Mouse (Mus musculus) layer of hippocampus, adult 11-12 months (tissue): Measurements from ENCODE around the gene Sema7a.

Experiments
- DNase-seq: peaks from one replicate; pipeline ENCODE4 v3.0.0; 2022; ENCODE audit warnings: low spot score

Sema7a gene

GRCm38 (mm10) chr9:57939431-57940348, at the start of gene Sema7a:
Sema7a (plus strand) TSS chr9:57940112.
- peak; percentile 79 for DNase-seq

GRCm38 (mm10) chr9:57900478-57900877, 39.4 kb upstream of the Sema7a start:
- DNase-seq, result no peak

DNA sequence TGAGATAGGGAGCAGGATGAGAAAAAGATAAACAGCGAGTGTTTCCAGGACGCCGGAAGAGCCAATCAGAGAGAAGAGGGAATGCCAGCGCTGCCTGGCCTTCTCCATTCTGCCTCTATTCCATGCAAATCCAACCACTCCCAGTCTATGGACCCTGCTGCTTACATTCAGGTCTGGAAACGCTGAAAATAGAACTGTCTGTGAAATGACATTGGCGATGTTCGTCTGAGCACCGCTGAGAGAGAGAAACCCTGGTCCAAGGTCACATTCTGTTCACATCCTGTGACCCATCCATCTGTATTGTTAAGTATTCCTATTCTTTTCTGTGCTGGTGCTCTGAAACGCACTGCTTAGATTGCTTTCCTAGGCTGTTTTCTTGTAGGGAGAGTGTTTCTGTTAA, 38.7 kb upstream of the Sema7a start:
- peak; percentile 26 for DNase-seq

DNA sequence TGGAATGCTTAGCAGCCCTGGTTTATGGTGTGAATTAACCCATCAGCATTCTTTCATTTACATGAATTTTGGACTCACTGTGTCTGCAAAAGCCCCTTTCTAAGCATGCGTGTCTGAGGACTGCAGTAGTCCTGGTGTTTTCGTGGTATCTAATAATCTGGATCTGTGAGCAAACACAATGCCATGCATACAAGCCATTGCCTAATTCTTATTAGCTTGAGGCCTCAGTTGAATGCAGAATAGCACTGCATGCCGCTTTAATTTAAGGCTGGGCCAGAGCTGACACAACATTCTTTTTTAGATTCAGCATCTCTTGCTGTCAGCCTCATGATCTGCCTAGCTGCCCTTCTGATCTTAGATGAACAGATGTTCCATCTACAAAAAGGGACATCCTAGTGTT, 38.3 kb upstream of the Sema7a start:
- DNase-seq, result no peak

DNA sequence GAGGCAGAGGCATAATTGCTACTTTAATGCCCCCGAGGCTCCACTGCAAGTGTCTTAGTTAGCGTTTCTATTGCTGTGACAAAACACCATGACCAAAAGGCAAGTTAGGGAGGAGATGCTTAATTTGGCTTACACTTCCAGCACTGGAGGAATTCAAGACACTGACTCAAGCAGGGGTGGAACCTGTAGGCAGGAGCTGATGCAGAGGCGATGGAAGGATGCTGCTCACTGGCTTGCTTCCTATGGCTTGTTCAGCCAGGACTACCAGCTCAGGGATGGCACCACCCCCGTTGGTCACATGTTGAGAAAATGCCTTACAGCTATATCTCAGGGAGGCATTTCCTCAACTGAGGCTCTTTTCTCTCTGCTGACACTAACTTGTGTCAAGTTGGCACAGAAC, 37.8 kb upstream of the Sema7a start:
- no peak for DNase-seq

- no peak for DNase-seq
Measured at GRCm38 (mm10) chr9:57903589-57904249, 36.2 kb upstream of the Sema7a start.

DNA sequence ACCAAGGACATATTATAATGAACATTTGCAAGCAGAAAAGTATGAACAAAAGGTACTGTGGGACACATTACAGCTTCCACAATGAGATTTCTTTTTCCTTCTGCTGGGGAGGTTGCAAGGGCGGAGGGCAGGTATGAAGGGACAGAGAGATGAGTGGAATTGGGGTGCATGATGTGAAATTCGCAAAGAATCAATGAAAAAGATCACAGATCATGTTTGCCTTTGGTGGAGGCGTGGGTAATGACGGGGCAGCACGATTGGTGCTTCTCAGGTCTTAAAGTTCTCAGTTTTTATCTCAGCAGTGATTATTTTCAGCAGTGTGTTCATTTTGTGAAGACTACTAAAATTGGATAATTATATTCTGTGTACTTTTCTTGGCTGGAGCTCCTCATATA, 35.7 kb upstream of the Sema7a start:
- DNase-seq, result no peak

DNA sequence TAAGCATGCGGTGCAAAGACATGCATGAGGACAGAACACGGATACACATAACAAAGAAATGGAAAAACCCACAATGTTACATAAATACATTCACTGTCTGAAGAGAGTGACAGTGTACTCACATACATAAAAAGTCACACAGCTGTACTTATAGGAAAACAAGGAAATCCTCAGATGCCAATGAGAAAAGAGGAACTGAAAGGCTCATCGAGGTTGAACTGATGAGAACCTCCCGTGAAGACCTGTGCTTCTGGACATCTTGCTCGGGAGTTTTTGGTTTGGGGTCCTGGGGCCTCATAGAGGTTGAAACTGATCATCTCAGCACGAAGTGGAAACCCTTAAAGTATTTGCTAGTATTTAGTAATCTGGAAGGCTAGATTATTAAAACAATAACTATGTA, 32.7 kb upstream of the Sema7a start:
- no peak for DNase-seq

- DNase-seq, result peak; percentile 91
Measured at GRCm38 (mm10) chr9:57910254-57911160, 29.4 kb upstream of the Sema7a start, which contains the start of gene Ubl7. Ubl7 (plus strand) TSS chr9:57910979.

GRCm38 (mm10) chr9:57912571-57912970, 27.3 kb upstream of the Sema7a start:
- no peak for DNase-seq

GRCm38 (mm10) chr9:57921491-57922060, 18.3 kb upstream of the Sema7a start:
- no peak for DNase-seq

DNA sequence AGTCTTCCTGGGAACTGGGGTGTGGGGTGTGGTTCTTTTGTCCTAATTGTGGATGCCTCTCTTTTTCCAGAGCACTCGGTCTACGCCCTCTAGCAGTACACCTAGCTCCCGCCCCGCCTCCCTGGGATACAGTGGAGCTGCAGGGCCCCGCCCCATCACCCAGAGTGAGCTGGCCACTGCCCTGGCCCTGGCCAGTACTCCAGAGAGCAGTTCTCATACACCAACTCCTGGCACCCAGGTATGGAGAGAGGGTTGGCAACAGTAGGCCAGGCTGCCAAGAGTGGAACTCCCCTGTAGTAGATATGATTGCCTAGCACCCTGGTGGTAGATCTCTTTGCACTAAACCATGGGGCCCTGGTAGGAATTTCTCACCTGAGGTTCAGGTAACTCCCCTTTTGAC, 17.5 kb upstream of the Sema7a start:
- DNase-seq, result no peak

DNA sequence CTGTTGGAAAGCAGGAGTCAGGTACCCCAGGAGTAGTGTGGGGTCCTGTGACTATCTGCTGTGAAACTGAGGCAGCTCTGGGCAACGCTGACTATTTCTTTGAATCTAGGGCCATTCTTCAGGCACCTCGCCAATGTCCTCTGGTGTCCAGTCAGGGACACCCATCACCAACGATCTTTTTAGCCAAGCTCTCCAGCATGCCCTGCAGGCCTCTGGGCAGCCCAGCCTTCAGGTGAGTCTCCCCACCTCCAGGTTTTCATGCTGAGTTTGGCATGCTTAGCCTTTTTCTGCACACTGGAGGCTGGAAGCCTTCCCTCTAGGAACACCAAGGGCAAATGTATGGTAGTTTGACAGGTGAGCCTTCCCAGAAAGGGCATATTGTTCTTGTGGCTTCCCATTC, 16.9 kb upstream of the Sema7a start:
- DNase-seq, result no peak

DNA sequence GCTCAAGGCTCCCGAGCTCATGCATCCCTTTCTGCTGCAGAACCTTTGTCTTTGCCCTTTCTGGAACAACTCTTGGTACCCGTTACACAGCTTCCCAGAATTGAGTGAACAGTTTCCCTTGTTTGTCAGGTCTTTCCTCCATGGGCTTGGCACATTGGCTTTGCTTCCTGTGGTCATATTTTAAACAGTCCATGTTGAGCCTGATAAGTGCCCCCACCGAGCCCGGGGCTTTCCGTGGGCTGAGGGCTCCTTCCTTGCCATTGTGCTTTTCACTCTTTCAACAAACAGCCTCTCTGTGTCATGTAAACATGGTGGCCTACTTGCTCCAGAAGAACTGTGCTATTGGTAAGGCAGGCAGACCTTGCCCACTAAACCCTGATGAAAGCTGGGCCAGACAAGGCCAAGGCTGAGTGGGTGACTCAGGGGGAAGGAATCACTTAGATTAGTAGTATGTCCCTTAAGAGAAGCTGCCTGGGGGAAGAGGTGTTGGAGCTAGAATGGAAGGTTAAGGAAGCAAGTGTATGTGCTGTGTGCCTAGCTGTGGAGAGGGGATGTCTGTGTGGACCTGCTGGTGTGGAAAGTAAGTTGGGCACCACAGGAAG, 8.6 kb upstream of the Sema7a start:
- no peak for DNase-seq

DNA sequence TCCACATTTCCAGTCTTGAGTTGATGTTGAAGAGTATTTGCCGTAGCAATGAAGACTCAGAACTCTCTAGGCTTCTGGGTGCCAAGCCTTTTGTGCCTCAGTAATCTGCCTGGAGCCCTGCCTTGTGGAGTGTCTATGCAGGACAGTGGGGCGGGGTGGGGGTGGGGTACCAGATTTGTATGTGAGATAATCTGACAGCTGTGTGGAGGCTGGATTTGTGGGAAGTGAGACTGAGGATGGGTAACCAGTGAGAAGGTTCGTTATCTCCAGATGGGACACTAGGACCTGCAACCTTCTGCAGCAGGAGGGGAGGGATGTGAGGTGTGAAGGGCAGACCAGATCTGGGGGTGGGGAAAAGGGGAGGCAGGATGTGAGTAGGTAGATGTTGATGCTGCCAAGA, 7.7 kb upstream of the Sema7a start:
- DNase-seq, result no peak

DNA sequence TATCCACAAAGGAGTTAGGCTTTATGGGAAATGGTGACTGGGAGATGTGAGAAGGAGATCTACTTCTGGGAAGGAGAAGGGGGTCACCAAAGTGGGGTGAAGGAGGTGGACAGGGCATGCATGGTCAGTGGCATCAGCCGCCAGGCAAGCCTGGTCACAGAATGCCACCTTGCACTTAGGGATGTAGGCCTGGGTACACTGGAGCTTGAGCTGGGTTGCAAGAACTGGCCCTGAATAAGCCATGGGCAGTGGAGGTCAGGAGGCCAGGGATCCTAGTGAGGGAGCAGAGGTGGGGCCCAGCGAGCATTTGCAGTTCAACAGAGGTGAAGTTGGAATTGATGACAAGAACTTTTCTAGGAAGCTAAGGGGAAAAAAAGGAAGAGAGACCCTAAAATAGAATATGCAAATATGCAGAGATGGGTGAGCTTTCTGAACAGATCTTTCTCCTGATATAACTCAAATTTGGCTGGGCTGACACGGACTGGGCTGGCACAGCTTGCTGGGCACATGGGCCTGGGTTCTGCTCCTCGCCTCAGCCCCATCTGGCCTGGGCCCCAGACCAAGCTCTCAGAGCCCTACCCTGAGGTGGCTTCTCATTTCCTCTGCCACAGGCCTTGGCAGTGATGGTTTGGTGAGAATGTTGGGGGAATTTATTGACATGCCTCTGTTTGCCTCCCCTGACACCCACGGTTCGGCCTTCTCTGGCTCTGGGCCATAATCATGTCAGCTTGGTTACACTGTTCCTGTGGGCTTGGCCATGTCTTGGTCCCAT, 6.9 kb upstream of the Sema7a start:
- peak; percentile 75 for DNase-seq

- peak; percentile 93 for DNase-seq
Measured at GRCm38 (mm10) chr9:57935683-57936437, 4.1 kb upstream of the Sema7a start.

DNA sequence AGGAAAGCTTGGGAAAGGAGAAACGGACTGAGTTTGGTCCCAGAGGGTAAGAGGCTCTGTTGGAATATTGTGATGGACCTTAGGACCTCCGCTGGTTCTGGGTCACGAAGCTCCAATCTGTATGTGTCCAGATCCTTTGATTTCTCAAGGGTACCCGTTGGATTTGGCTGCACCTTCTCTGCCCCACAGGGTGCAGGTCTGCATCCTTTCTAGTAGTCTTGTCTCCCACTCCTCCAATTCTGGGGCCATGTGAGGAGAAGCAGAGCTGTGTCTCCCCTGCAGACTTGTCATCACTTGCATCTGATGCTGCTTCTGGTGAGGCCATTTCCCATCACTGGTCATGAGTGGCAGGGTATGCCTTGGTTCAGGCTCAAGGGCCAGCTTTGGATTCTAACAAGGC, 2.7 kb upstream of the Sema7a start:
- no peak for DNase-seq

DNA sequence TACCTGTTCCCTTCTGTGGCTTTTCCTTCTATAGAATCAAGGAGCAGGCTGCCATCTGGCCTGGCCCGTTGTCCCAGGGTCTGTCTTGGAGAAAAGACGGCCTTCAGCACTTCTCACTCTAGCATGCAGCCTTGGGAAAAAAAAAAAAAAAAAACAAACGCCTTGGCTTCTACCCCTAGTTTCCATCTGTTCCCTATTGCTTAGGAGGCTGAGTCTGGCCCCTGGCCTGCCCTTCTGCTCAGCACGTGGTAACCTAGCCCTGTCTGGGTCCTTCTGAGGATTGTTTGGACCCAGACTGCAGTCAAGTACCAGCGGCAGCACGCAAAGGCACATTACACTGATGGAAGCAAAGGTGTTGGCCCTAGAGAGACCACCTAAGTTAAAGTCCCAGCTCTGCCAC, 2.3 kb upstream of the Sema7a start:
- no peak for DNase-seq
